ENCODE assay signal across 8 mouse cellular contexts in genomic region chr11:82871031-82871446, GRCm38 (mm10). TPM values are rescaled to one million over a fixed set of nuclear protein-coding genes. Genes with fewer than 3 reads are reported as not detected.
DNase-seq lines count a peak whose midpoint lies in the region; ATAC-seq and TF ChIP-seq lines count a peak whose summit lies in the region.

Gene Rffl, minus strand, starts transcription at chr11:82871210.

- H3K27me3 ChIP-seq in Patski, result no peaks in the 10 kb centered on the region
- no peaks in the 10 kb centered on the region for H3K27me3 ChIP-seq in hindbrain, embryonic 14.5 days (ENCODE audit: control insufficient read depth, insufficient read depth, low read length)

- CTCF ChIA-PET in Patski (lab: Charles Lee), result interaction anchor here (0.6 to 6.1 kb wide), 7 partner anchors 15 to 66 kb away, joined by 3 to 36 read pairs (median 4); no protein-coding TSS in a partner anchor

- H3K4me3 ChIP-seq in hindbrain, embryonic 14.5 days (replicated peaks; ENCODE audit: low read length), result peak within 1 kb of the TSS; percentile 73

- in situ Hi-C loops in Patski (cut with MboI; ENCODE audit: low pct_unique_long_range_greater_than_20kb), result loop anchor here (5.0 to 25.0 kb wide), 2 partner anchors 54 to 834 kb away; partner anchors contain the start of genes Ccl2, Ccl7 and Gm17268

- POLR2A ChIA-PET in Patski (lab: Charles Lee), result interaction anchor here (0.7 to 1.2 kb wide), 3 partner anchors 12 to 89 kb away, joined by 3 to 5 read pairs (median 3); no protein-coding TSS in a partner anchor

- WGBS in hindbrain, embryonic 14.5 days, result 1% methylated on average over 22 of the region's 43 CpGs

- no peaks in the 10 kb centered on the region for H3K9me3 ChIP-seq in hindbrain, embryonic 14.5 days (ENCODE audit: control insufficient read depth, low read length)

- H3K4me2 ChIP-seq in hindbrain, embryonic 14.5 days (replicated peaks), result peak within 1 kb of the TSS; percentile 84

- H3K4me1 ChIP-seq in hindbrain, embryonic 14.5 days (replicated peaks; ENCODE audit: control insufficient read depth, insufficient read depth, low read length), result no peaks in the 10 kb centered on the region; the same call in 1 of the 2 replicates

- peak; percentile 79 for ATAC-seq in Patski
- ATAC-seq in hindbrain, embryonic 14.5 days (ENCODE audit: low FRiP score), result peak; percentile 93

- peak within 1 kb of the TSS; percentile 77 for H3K9ac ChIP-seq in hindbrain, embryonic 14.5 days

- TF ChIP-seq CTCF in Patski (IDR thresholded peaks at IDR 0.05), result peak; percentile 82

- no peak for DNase-seq in Patski (ENCODE audit: low read depth, low spot score)
- peak; percentile 98 to 99 for DNase-seq in cerebellum, postnatal 14 days
- peak; percentile 88 to 90 for DNase-seq in frontal cortex, postnatal 25 days (ENCODE audit: low spot score in 2 of 2)
- peak; percentile 94 for DNase-seq in hindbrain, embryonic 14.5 days (ENCODE audit: low spot score)
- DNase-seq in layer of hippocampus, postnatal 36 days, result peak; percentile 87
- peak; percentile 97 for DNase-seq in lung, postnatal 36 days
- peak; percentile 94 for DNase-seq in retina, postnatal 1 day
- DNase-seq in urinary bladder, adult 18-20 months (ENCODE audit: low spot score in 2 of 2), result peak; percentile 88 to 91

- no peak within 1 kb of the TSS for H3K27ac ChIP-seq in hindbrain, embryonic 14.5 days

- H3K36me3 ChIP-seq in hindbrain, embryonic 14.5 days (replicated peaks; ENCODE audit: control insufficient read depth, insufficient read depth), result no peaks in the 10 kb centered on the region

RNA-seq across cellular contexts. Expression of gene Rffl, which starts in this region (rescaled TPM):
- polyA plus RNA-seq in Patski (2021), result 12.7 TPM
- polyA plus RNA-seq in hindbrain, embryonic 14.5 days (2014; fragmentation: Nextera tagmentation; extraction: Ambion mirVana), result 4.3 and 5.0 TPM in 2 replicates
- 10 to 100 TPM; 10.7 to 11.7 TPM for total RNA-seq in layer of hippocampus, postnatal 36 days (2021)
